Mouse (Mus musculus): ENCODE measurements around the gene Pacrg.

The Pacrg gene

DNA sequence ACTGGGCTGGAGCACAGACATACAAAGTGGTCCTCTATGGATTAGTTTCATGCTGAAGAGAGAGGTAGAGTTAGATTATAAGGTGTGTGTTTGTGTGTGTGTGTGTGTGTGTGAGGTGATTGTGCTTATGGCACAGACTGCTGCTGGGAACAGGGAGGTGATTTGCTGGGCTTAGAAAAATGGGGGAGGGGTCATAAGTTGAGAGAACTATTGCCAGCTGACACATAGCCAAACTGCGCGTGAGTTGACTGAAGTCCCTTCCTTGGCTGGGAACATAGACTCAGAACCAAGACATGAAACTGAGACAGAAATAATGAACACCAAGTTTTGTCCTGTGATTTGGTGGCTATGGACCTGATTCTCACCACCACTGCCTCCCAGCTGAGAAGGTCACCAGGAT, 351.2 kb downstream of the Pacrg start:
- DNase-seq: no peak

DNA sequence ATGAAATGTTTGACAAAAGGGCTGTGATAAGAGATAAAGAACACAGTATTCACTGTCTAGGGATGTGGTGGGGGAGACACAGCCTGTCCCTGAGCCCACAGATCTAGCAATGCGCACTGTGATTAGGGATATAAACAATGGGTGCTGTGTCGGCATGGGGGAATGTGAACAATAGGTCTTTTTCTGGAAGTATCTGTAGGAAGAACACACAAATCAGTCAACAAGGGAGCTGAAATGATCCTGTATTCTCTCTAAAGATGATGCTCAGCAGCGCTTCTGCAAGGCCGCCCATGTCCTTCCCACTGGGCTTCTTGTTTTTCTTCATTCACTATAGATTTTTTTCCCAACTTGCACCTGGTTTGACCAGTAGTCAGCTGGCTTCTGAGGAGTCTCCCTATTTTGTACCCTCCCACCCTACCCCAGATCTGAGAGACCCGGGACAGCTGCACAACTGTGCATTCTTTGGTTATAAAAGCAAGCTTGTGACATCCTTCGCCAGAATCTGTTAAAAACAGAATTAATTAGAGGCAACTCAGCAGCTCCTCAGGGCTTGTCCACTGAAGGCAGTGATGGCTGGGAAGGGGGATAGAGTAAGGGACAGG, 356.1 kb downstream of the Pacrg start:
- no peak for DNase-seq

DNA sequence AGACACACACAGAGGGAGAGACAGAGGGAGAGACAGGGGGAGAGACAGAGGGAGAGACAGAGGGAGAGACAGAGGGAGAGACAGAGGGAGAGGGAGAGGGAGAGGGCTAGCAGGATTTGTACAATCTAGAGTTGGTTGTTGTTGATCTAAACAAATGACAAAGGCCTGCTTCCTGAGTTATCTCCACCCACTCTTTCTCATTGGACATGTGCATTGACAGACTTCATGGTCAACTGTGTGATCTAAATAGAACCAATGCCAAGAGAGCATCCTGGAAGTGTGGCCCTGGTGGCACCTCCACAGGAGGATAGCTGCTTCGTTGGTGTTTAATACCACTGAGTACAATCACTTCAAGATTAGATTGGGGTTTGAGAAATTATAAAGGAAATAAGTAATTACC, 359.0 kb downstream of the Pacrg start:
- no peak for DNase-seq

DNA sequence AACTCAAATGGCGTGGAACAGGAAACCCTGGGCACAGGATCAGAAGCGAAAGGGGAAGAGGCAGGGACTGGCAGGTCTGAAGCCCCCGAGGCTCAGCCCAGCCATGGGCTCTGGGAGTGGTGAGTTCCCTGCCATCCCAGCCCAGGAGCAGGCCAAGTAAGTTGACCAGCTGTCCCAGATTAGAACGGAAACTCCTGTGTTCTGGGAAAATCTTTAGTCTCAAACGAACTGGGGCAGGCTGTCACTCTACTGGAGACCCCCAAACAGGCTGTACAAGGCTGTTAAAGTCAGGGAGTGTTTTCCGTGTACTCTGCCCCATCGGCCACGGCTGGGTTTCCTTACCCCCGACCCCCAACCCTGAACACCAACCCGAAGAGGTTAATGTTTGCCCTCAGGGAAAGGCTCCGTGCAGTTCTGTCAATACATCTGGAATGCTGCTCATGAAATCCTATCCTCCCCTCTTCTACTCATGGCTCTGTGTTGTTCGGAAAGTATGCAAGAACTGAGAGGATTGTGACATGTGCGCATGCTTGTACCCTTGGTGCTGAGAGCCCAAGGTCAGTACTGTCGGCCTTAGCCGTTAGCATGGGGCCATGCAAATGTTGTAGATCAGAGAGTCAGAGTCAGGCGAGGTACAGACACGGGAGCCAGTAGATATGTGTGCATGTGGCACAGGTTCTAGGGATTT, 360.9 kb downstream of the Pacrg start:
- DNase-seq: no peak

DNA sequence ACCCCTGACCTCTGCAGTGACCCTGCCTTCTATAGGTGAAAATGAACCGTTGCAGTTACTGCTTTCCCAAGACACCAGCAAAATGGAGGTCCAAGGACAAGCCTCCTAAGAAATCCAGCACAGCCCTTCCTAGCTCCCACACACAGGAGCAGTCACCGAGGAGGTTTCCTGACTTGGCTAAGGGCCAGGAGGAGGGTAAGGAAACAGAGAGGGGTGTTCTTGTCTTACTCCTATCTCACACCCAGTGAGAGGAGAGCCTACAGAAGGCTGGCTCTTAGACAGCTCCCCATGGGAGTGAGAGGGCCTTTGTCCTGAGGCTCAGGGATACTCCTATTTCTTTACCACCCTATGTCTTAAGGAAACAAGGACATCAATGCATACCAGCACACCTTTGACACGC, 361.7 kb downstream of the Pacrg start:
- no peak for DNase-seq

DNA sequence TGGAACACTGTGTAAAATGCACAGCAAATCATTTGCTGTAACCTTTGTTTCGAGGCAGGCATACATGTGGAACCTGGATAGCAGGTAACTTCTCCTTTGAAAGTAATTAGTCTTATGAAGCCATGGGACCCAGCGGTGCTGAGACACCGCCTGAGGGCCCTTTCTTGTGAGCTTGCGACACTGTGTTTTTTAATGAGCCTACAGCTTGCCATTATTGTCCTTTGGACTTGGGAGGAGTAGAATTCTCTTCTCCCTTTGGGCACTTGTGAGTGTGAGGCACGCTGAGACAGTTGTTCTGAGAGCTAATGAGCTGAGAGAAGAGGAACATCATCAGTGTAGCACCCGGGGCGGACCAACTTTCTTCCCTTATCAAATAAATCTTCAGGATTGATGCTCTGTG, 363.3 kb downstream of the Pacrg start:
- no peak for DNase-seq

DNA sequence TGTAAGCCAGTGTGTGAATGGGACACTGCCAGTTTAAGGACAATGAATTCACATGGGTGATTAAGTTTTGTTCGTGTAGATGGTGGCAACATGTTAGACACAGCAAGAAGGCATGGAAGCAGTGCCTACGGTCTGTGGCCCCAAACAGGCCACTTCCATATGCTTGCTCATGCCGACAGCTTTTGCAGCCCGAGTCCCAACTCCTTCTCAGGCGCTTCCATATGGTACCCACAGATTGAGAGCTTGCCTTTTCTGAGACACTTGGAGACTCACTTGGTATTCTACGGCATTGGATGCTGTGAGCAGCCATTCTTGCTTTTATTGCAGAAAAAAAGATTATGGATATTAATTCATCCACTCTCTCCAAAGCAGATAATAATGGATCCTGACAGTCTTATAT, 365.1 kb downstream of the Pacrg start:
- DNase-seq: no peak

DNA sequence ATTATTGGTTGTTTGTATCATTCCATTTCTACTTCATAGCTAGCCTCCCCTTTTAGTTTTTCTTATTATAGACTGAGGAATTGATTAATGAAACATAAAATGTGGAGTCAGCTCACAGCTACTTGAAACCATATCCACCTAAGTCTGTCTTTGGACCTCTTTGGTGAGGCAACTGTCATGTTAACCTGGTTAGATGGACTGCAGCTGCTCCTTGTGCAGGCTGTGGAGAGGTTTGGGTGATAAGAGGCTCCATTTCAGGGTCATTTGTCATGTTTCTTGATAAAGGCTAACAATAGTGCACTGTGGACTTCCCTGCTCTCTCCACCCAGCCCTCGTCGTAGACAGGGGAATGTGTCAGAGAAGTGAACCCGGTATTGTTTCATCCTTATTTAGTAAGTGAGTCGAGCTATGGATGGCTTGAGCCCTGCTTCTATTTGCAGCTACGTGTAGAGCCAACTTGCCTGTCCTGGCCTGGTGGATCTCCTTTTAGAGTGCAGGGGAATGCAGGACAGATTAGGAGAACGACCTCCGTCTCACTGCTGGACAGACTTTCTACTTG, 366.2 kb downstream of the Pacrg start:
- DNase-seq: no peak

DNA sequence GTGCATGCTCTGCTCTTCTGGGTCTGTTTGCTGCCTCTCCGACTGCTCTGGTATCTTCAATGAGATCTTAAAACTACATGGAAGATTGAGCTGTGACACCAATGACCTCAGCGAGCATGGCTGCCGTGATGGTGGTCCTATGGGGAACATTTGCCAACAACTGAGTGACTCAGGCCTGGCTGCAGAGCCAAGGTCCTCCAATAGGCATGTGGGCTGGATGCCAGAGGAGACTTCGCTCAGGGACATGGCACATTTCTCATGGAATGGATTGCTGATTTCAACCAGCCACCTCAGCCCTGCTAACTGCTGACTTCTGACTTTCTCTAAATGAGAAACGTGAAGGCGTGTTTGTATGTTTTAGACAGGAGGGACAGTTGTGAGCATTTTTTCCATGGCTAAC, 366.9 kb downstream of the Pacrg start:
- DNase-seq: no peak

DNA sequence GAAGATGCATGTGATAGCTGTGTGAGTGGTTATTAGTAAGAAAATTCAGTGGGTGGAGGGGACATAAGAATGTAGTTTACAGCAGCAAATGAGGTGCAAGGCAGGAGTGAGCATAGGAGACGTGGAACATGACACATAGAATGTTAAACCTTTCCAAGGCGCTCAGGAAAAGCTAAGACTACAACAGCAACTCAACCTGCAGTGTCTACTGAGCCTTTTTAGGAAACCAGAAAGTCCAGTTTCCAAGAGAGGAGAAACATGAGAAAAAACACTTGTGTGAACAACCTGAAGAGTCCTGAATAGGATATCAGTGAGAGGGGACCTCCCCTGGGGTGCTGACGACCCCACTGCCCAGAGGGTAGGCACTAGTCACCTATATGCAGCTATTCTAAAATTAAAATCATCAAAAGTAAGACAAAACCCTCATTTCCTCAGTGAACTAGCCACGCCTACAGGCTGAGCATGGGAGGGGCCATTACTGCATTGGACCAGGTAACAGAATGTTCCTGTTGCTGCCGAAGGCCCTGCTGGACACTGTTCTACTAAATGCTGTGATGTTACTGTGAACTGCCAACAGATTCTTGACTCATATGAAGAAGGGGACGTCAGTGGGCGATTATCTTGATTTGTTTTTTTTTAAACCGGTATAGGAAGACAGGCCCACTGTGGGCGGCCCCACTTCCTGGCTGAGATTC, 370.1 kb downstream of the Pacrg start:
- DNase-seq: no peak

DNA sequence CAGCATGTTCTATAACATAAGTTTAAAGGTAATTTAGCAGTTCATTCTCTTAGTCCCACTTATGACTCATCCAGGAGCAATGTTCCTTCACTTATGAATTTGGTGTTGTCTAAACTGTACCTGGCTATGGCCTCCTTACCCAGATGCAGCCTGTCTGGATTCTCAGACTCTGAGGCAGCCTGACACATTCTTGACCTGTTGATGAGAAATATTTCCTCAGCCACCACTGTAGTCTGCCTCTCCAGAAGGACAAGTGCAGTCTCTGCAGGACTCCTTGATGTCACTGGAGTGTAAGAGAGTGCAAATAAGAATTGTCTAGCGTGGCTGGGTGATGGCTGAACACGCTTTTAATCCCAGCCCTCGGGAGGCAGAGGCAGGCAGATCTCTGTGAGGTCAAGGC, 373.0 kb downstream of the Pacrg start:
- DNase-seq: no peak

DNA sequence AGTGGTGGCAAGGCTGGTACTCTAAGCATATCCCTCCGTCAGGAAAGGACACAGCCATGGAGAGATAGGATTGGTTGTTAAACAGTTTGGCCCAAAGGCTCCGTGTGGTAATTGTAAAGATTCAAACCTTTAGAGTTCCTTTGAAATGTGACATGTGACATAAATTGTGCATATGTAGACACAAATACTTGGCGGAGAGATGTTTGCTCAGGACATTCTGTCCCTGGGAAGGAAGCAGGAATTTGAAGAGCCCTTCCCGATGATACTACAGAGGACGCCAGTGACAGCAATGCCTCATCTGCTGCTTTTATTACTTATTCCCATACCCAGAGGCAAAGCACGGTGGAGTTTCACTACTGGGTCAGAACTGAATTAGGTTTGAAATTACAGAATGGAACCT, 374.6 kb downstream of the Pacrg start:
- no peak for DNase-seq

DNA sequence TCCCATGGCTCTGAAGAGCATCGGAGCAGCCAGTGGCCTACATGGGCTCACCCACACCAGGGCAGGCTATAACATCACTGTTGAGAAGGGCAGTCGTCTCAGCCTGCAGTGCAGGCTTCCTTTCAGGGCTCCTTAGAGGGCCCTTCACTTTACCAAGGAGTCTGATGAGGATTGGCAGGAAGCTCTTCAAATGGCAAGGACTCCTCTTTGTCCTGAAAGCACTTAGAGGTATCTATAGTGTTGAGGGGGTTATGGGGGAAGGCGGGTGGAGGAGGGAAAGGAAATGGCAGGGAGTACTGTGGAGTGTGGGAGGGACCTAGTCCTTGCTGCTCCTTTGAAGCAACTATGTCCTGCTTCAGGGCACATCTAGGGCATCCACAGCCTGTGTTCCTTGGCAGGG, 375.4 kb downstream of the Pacrg start:
- DNase-seq: no peak

DNA sequence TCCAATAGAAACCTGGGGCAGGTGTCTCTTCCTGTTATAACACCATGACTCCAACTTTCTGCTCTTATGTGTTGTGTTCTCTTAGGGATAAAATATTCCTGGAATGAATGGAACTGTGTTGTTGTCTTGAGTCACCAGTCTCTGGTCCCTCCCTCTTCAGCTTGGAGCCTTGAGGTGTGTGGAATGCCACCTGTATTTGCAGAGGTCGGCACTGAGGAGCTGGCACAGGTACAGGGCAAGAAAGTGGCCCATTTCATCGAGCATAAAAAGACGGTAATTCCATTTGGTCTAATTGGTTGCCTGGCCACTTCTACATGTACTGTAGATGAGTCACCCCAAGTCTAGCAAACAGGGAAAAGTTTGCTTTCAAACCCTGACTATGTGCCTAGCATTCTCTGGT, 376.5 kb downstream of the Pacrg start:
- DNase-seq: no peak

DNA sequence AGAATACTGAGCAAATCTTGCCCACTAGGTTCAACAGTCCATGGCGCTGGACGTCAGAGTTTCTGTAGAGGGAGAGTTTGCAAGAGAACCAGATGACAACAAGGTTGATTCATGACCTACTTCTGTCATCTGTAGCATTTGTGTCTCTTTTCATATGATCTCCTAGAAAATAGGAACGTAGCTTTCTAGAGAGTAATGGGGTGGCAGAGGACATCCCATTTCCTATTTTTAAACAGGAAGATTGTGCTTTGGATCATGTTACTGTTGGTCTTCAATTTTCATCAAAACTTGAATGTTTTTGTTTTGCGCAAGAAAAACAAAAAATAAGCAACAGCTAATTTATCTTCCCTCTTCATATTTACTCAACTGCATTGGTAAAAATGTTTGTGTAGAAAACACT, 379.2 kb downstream of the Pacrg start:
- DNase-seq: no peak

DNA sequence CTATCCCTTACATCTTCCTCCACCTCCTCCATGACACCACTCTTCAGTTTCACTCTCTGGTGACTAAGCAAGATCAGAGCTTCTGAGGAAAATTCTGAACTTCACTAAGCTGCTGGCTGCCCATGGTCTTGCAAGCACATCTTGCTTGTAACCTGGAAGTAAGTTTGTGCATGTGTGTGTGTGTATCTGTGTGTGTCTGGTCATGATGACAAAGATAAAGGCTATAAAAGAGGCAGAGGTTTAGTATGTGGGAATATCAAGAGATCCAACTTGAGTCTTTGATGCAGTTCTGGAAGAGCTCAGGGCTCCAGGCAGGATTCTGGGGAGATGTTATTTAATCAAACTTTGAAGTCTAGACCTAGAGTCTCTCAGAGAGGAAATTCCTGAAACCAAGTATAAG, 381.4 kb downstream of the Pacrg start:
- no peak for DNase-seq

DNA sequence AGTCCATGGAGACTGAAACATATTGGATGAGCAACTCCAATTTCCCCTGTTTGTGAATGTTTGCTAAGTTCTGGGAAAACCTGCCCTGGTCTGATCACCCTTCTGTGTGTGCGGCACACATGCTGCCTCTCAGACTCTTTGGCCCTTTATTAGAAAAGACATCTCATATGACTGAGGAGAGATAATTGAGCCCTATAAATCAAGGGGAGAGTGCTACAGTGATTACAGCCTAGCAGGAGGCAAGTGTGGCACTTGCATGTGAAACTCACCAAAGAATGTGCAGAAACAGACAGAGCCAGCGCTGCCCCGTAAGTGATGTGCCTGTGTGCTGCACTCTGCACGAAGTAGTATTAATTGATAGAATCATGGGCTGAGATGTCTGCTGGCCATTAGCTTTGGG, 383.7 kb downstream of the Pacrg start:
- no peak for DNase-seq

DNA sequence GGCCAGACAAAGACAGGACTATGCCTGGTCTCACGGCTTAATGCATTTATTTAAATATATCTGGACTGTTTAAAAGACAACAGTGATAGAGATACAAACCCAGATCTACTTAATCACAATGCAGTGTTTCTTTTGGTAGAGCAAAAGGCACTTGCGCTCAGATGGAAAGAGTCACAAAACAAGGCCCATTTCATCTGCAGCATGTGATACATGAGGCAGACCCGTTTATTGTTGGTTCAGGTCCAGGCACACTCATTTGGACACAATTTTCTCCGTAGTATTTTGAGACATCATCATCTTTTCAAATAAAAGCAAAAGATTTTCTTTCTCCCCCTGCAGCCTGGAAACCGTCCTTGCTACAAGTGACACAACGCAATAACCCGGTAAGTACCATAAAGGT, 384.1 kb downstream of the Pacrg start:
- DNase-seq: no peak

DNA sequence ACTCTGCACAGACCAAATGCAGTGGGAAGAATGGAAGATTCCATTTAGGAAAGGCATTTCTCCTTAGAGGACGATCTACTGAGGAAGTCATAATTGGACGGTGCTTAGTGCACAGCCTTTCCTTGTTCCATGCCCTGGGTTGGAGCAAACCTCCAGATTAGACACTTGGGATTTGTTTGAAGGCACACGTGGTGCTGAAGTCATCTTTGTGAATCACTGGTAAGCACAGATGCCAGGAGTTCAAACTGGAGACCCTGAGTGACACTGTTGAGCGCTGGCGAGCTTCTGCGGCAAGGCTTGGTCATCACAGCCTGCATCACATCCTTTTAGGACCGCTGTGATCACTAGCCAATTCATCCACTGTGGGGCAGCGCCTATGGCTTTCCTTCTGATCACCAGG, 385.7 kb downstream of the Pacrg start:
- no peak for DNase-seq

DNA sequence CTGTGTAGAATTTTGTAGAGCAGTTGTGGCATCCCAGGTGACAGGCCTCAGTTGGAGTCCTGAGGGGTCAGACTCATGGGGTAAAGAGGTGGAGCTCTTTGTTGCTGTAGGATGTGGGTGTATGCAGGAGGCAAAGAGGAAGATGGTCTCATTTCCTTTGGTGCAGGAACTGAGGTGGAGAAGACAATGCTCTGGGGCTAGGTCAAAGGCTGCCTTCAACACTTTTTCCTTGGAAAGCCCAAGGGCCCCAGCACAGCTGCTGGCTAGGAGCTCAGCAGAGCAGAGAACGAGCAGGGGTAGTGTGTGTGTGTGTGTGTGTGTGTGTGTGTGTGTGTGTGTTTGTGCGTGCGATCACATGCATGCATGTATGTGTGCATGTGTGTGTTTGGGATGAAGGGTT, 387.3 kb downstream of the Pacrg start:
- no peak for DNase-seq

DNA sequence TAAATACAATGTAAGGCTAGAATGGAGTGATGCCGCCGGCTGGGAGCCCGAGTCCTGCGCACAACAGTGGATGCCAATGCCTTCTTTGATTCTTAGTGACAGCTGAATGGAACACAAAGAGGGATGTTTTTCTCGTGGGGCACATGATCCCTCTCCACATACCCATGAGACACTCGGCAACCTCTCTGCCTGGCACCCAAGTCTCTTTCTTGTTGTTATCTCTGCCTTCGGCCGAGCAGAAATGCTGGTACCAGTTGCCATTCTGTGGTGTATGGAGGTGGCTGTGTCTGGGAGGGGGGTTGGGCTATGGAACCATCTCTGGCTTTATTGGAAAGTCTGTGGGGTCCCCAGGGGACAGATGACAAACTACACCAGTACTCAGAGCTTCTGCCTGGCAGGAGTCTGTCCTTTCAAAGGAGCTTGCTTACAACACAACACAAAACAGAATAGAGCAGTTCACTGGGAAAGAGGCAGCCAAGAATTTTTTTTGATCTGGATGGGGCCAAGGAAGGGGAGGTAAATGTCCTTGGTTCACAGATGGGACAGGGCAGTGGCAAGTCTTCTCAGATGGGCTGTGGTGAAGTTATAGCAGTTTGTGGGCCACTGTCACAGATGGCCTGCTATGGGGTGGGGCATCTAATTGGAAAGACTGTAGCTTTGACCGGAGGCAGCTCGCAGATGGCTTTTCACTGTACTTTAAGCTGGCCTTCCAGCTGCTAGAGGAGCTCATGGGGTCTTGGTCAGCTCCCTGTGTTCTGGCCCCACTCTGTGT, 388.6 kb downstream of the Pacrg start:
- DNase-seq: no peak

DNA sequence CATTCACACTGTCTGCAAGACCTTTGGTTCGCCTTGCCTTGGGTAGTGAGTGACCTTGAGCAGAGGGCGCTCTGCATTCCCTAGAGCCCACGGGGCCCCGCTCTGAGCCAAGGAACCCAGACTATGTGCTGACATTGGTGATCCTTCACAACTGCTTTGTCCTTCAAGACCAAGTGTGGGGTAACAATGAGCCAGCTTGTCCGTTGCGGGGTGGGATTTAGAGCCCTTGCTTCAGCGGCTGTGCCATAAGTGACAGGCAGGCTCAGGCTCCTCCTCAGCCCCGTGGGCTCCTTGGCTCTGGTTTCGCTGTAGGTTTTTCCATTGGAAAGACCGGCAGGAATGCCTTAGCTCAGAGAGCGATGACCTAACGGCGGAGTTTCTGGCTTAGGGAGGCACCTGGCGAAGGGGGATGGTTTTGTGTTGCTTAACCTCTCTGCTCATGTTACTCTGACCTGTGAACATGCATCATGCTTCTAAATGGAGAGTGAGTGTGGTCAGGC, 390.3 kb downstream of the Pacrg start:
- no peak for DNase-seq

DNA sequence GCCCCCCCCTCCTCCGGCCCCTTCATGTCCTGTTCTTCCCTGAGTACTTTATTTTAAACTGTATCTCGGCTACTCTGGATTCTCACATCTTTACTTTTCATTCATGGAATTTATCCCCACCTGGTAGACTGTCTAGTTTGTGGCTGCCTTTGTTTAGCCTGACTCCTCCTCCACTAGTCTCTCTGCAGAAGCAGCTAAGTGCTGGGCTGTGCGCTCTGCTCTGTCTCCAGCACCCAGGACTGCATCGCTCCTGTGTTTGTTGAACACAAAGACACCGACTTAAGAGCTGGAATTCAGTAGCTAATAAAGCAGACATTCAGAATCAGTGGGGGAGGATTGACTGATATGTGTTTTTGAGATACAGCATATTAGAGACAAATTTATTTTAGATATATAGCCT, 391.7 kb downstream of the Pacrg start:
- DNase-seq: no peak

Data from thymus, postnatal 25 days (tissue).